Mouse (Mus musculus): ENCODE data around the gene Hspa8.
"Not testable (repeated sequence)": the region's sequence is repeated elsewhere in the genome, so short reads cannot be mapped to it uniquely, and the experiment has no call there.

The Hspa8 gene

GRCm38 (mm10) chr9:40784374-40784967 is 16.3 kb upstream of the Hspa8 start:
- no peak for DNase-seq (ENCODE audit: low spot score in 2 of 2)

GRCm38 (mm10) chr9:40785452-40785851 is 15.3 kb upstream of the Hspa8 start:
- DNase-seq (ENCODE audit: low spot score in 2 of 2), result no peak

GRCm38 (mm10) chr9:40786820-40787219 is 14.0 kb upstream of the Hspa8 start:
- not testable (repeated sequence) for DNase-seq (ENCODE audit: low spot score in 2 of 2)

GRCm38 (mm10) chr9:40791864-40792633 is 8.7 kb upstream of the Hspa8 start:
- DNase-seq (ENCODE audit: low spot score in 2 of 2), result no peak

- DNase-seq (ENCODE audit: low spot score in 2 of 2), result no peak
Measured at GRCm38 (mm10) chr9:40793581-40793980, 7.2 kb upstream of the Hspa8 start.

- DNase-seq (ENCODE audit: low spot score in 2 of 2), result no peak
Measured at GRCm38 (mm10) chr9:40794251-40794650, 6.5 kb upstream of the Hspa8 start.

GRCm38 (mm10) chr9:40794926-40795325 is 5.9 kb upstream of the Hspa8 start:
- DNase-seq (ENCODE audit: low spot score in 2 of 2), result no peak

GRCm38 (mm10) chr9:40795562-40795961 is 5.2 kb upstream of the Hspa8 start:
- no peak for DNase-seq (ENCODE audit: low spot score in 2 of 2)

GRCm38 (mm10) chr9:40796054-40796453 is 4.7 kb upstream of the Hspa8 start:
- DNase-seq (ENCODE audit: low spot score in 2 of 2), result no peak

- no peak for DNase-seq (ENCODE audit: low spot score in 2 of 2)
Measured at GRCm38 (mm10) chr9:40798247-40798960, 2.4 kb upstream of the Hspa8 start.

- no peak for DNase-seq (ENCODE audit: low spot score in 2 of 2)
Measured at GRCm38 (mm10) chr9:40799112-40799511, 1.7 kb upstream of the Hspa8 start.

GRCm38 (mm10) chr9:40799837-40800501 is 815 bp upstream of the Hspa8 start:
- peak; percentile 62 to 64 for DNase-seq (ENCODE audit: low spot score in 2 of 2)

- peak in 1 of 2 experiments; percentile 34 for DNase-seq (ENCODE audit: low spot score in 2 of 2)
Measured at GRCm38 (mm10) chr9:40801614-40802532, 1.1 kb downstream of the Hspa8 start.

GRCm38 (mm10) chr9:40802533-40802875 is 1.7 kb downstream of the Hspa8 start:
- DNase-seq (ENCODE audit: low spot score in 2 of 2), result not testable (repeated sequence)

GRCm38 (mm10) chr9:40804576-40804975 is 3.8 kb downstream of the Hspa8 start:
- DNase-seq (ENCODE audit: low spot score in 2 of 2), result not testable (repeated sequence)

- peak in 1 of 2 experiments; percentile 72 for DNase-seq (ENCODE audit: low spot score in 2 of 2)
Measured at GRCm38 (mm10) chr9:40805263-40805662, 4.5 kb downstream of the Hspa8 start.

GRCm38 (mm10) chr9:40806440-40807288 is 5.9 kb downstream of the Hspa8 start:
- no peak for DNase-seq (ENCODE audit: low spot score in 2 of 2)

GRCm38 (mm10) chr9:40807289-40807920 is 6.6 kb downstream of the Hspa8 start:
- no peak for DNase-seq (ENCODE audit: low spot score in 2 of 2)

- no peak for DNase-seq (ENCODE audit: low spot score in 2 of 2)
Measured at GRCm38 (mm10) chr9:40808061-40808906, 7.5 kb downstream of the Hspa8 start.

All from frontal cortex, postnatal 14 days (tissue).